Mouse (Mus musculus): ENCODE results near the gene Gtf2h1.

Gtf2h1 gene

DNA sequence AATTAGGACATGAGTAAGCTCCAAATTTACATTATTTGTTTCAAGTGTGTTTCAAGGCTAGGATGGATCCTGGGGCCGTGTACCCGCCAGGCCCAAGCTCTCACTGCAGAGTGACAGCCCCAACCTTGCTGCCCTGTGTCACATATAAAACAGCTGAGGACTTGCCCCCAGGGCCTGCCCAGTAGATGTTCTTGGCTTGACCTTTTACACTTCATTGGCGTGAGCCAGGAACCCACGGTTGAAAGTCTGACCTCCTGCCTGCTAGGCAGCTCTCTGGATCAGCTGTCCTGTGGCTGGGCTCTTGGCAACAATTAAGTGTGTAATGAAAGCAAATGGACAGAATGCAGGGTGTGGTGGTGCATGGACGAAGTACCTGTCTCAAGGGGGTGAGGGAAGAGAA lies 53.4 kb downstream of the Gtf2h1 start:
- DNase-seq (ENCODE audit: low read depth, low spot score), result no peak

DNA sequence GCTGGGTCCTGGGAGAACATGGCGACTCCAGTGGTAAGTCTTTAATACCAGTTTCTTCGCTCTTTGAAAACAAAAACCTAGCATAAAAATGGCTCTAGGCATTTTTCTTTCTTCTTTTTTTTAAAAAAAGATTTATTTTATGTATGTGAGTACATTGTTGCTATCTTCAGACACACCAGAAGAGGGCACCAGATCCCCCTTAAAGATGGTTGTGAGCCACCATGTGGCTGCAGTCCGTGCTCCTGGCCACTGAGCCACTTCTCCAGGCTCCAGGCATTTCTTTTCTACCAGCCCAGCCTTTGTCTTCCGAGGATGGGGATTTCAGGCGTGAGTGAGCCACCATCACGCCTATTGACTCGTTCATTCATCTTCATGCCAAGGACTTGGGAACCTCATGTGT lies 55.1 kb downstream of the Gtf2h1 start:
- no peak for DNase-seq (ENCODE audit: low read depth, low spot score)

DNA sequence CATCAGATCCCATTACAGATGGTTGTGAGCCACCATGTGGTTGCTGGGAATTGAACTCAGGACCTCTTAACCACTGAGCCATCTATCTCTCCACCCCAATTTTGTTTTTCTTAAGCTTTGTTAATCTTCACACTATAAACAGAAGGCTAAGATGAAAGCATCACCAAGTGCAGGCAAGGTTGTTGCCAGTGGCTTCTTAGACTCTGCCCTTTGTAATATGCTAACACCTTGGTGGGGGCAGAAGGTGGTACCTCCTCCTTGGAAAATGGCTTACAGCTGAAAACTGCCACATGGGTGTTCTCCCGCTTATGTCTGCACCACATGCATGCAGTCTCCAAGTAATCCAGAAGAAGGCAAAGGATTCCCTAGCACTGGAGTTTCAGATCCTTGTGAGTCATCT lies 56.8 kb downstream of the Gtf2h1 start:
- DNase-seq (ENCODE audit: low read depth, low spot score), result no peak

DNA sequence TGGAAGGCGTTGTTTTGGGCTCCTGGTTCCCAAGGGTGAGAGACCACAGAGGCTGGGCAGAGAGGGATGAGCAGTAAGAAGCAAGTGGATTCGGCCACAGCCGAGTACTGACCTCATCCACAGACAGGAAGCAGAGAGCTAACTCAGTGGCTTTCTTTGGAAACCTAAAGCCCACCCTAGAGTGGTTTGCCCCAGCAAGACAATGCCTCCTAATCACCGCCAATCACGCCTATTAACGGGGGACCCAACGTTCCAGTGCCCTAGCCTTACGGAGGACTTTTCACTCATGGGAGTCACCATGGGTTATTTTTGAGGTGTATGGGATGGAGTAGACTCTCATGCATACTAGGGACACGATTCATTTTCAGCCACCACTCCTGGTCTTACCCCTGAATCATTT lies 57.5 kb downstream of the Gtf2h1 start:
- DNase-seq (ENCODE audit: low read depth, low spot score), result peak; percentile 40

DNA sequence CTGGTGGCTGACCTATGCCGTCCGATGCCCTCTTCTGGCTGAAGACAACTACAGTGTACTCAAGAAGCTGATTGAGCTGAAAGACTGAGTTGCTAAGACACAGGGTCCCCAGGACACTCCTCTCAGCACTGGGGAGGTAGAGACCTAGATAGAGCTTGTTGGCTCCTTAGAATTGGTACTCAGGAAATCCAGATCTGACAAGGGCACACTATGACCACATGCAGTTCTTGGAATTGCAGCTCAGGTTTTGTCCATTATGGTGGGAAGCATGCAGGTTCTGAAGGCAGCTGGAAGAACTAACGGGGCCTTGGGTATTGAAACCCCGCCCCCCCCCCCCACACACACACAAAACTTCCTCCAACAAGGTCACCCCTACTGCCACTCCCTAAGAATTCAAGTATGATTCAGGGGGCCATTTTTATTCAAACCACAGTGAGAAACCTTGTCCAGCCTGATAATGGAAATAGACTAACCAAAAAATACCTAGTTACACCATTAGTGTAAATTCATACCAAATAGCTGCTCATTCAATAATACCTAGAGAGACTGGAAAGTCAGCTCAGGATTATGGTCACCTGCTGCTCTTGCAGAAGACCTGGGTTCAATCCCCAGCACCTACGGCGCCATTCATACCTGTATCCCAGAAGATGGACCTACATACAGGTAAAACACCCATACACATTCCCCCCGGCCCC lies 60.1 kb downstream of the Gtf2h1 start:
- peak; percentile 34 for DNase-seq (ENCODE audit: low read depth, low spot score)

DNA sequence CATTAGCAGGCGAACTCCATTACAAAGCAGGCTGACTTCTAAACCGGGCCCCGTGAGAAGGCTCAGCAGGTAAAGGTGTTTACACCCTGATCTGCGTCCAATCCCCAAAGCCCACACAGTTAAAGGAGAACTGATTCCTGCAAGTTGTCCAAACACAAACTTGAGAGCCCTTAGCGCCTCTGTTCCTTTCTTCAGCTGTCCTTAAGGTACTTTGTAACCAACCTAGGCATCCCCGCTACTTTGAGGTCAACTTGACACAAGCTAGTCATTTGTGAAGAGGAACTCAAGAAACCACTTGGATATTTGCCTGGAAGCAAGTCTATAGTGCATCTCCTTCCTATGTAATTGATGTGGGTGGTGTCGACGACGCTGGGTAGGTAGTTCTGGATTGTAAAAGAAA lies 61.5 kb downstream of the Gtf2h1 start:
- DNase-seq (ENCODE audit: low read depth, low spot score), result no peak

DNA sequence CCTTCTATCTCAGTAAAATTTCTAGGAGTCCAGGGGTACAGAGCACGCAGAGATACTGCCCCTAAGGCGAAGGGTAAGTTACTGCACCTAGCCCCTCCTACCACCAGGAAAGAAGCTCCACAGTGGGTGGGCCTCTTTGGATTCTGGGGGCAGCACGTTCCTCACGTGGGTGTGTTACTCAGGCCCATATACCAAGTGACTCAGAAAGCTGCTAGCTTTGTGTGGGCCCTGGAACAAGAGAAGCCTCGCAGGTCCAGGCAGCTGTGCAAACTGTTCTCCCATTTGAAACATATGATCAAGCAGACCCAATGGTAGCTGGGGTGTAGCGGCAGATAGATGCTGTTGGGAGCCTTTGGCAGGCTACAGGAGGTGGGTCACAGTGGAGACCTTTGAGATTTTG lies 63.1 kb downstream of the Gtf2h1 start:
- DNase-seq (ENCODE audit: low read depth, low spot score), result no peak

DNA sequence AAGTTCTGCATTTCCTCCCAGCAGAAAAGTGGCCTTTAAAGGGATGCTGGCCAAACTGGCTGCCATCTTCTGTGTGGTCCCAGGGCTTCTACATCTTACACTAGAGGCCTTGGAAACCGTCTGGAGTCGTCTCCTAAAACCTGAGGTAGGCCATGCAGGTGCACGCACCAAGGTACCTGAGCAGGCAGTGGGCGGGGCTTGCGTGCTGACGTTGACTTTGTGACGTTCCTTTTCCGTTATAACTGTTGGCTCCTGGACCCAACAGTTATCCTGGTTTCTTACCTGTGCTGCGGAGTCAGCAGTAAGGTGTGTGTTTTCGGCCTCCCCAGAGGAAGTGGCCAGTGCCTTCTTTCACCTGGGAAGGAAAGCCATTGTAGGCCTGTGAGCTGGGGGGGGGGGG lies 65.1 kb downstream of the Gtf2h1 start, which contains the start of gene Ldhc:
Gene Ldhc, plus strand, starts transcription at position 208 of the 400 bp plus-strand sequence.
- peak; percentile 62 for DNase-seq (ENCODE audit: low read depth, low spot score)

DNA sequence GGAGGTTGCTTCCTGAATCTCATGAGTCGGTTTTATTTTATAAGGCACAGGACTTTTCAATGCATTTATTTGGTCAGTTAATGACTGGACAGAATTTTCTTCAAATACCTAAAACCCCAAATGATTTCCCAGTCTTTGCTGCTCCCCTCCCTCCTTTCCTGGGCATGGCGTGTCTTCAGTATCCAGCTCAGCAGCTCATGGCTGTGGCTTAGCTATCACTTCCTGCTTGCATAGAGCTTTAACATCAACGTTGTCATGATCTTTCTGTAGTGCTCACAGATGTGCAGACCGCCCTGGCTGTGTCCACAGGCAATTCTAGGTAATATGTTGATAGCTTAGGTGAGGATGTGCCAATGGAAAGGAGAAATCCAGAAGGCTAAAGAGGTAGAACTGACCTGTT lies 76.1 kb downstream of the Gtf2h1 start:
- DNase-seq (ENCODE audit: low read depth, low spot score), result no peak

Data from R1 (cell line).